Mouse (Mus musculus) ES-Bruce4 (cell line): ENCODE data around the gene Ccdc33. TPM values are rescaled to one million over a fixed set of nuclear protein-coding genes. Genes with fewer than 3 reads are reported as not detected.

Source experiments
- H3K27ac ChIP-seq: 2 replicates; pipeline ENCODE4 v1.5.1; 2012; ENCODE audit warnings: low read length, inconsistent platforms; ENCODE audit not compliant: insufficient read depth
- H3K27me3 ChIP-seq: 2 replicates; pipeline ENCODE4 v1.6.1; 2012; ENCODE audit warnings: mild to moderate bottlenecking, low read length, inconsistent platforms; ENCODE audit not compliant: control insufficient read depth, poor library complexity, insufficient read depth, severe bottlenecking
- H3K36me3 ChIP-seq: 2 replicates; pipeline ENCODE4 v1.6.1; 2012; ENCODE audit warnings: inconsistent platforms, mild to moderate bottlenecking, low read length, moderate library complexity; ENCODE audit not compliant: control insufficient read depth, poor library complexity, insufficient read depth, severe bottlenecking
- H3K4me1 ChIP-seq: one replicate; pipeline ENCODE4 v1.8.1; 2011; ENCODE audit warnings: low read length; ENCODE audit not compliant: control insufficient read depth, insufficient read depth
- H3K4me3 ChIP-seq: 2 replicates; pipeline ENCODE4 v1.5.1; 2011; ENCODE audit warnings: low read depth, mild to moderate bottlenecking, low read length
- H3K9ac ChIP-seq: 2 replicates; pipeline ENCODE4 v1.6.1; 2012; ENCODE audit warnings: low read depth, mild to moderate bottlenecking, inconsistent platforms; ENCODE audit not compliant: poor library complexity, severe bottlenecking
- H3K9me3 ChIP-seq: replicated peaks from 2 replicates; pipeline ENCODE4 v1.6.1; 2012; ENCODE audit warnings: mild to moderate bottlenecking, low read length, inconsistent platforms; ENCODE audit not compliant: control insufficient read depth, poor library complexity, insufficient read depth, severe bottlenecking
- CTCF ChIP-seq: IDR thresholded peaks from one replicate; pipeline ENCODE4 v1.8.1; 2011; ENCODE audit warnings: low read depth, low read length
- EP300 ChIP-seq: IDR thresholded peaks from 2 replicates; pipeline ENCODE4 v1.6.1; 2011; ENCODE audit warnings: low read depth, low read length; ENCODE audit not compliant: insufficient read depth
- POLR2A ChIP-seq: IDR thresholded peaks from one replicate; pipeline ENCODE4 v1.8.1; 2011; ENCODE audit warnings: low read length; ENCODE audit not compliant: insufficient read depth
- polyA plus RNA-seq: library from polyadenylated mRNA; stranded (reverse); fragments of >200 nt; gene quantifications from 2 replicates; pipeline ENCODE4 v1.2.4, GENCODE M21; 2011; ENCODE audit warnings: low read depth; ENCODE audit not compliant: missing spikeins, insufficient read depth, insufficient read length

The Ccdc33 gene
- polyA plus RNA-seq, 1 experiment, result not detected

- Histone ChIP-seq H3K9ac (no peak overlapping the region), H3K36me3 (no peaks in the 10 kb centered on the region), H3K9me3 (no peaks in the 10 kb centered on the region), H3K27me3 (no peaks in the 10 kb centered on the region), H3K4me3 (no peak overlapping the region), H3K27ac (no peak overlapping the region), H3K4me1 (no peaks in the 10 kb centered on the region)
- no peak for TF ChIP-seq POLR2A
- TF ChIP-seq CTCF, result no peak
- TF ChIP-seq EP300, result no peak
These were observed 53.1 kb downstream of the Ccdc33 start for GRCm38 (mm10) chr9:58065532-58065931.

GRCm38 (mm10) chr9:58063531-58063930, 55.1 kb downstream of the Ccdc33 start, which contains the start of gene Stra6:
Gene Stra6 (plus strand): TSS chr9:58063788.
- TF ChIP-seq CTCF (no peak), EP300 (no peak), POLR2A (no peak)
- H3K4me1 ChIP-seq, result no peaks in the 10 kb centered on the region
- no peak within 1 kb of the TSS for H3K4me3 ChIP-seq
- H3K27ac ChIP-seq, result no peak within 1 kb of the TSS
- no peaks in the 10 kb centered on the region for H3K36me3 ChIP-seq
- no peaks in the 10 kb centered on the region for H3K9me3 ChIP-seq
- no peaks in the 10 kb centered on the region for H3K27me3 ChIP-seq
- no peak within 1 kb of the TSS for H3K9ac ChIP-seq

- Histone ChIP-seq H3K36me3 (no peaks in the 10 kb centered on the region), H3K9me3 (no peaks in the 10 kb centered on the region), H3K4me3 (no peak overlapping the region), H3K27ac (no peak overlapping the region), H3K4me1 (no peaks in the 10 kb centered on the region), H3K9ac (no peak overlapping the region), H3K27me3 (no peaks in the 10 kb centered on the region)
- no peak for TF ChIP-seq CTCF
- TF ChIP-seq POLR2A, result no peak
- no peak for TF ChIP-seq EP300
These were observed 57.7 kb downstream of the Ccdc33 start for GRCm38 (mm10) chr9:58060677-58061667.

GRCm38 (mm10) chr9:58059920-58060319, 58.7 kb downstream of the Ccdc33 start:
- TF ChIP-seq POLR2A, result no peak
- TF ChIP-seq CTCF, result no peak
- no peak for TF ChIP-seq EP300
- Histone ChIP-seq H3K4me3 (no peak overlapping the region), H3K36me3 (no peaks in the 10 kb centered on the region), H3K9ac (no peak overlapping the region), H3K9me3 (no peaks in the 10 kb centered on the region), H3K4me1 (no peaks in the 10 kb centered on the region), H3K27me3 (no peaks in the 10 kb centered on the region), H3K27ac (no peak overlapping the region)

GRCm38 (mm10) chr9:58055666-58056065, 63.0 kb downstream of the Ccdc33 start:
- H3K27ac ChIP-seq, result no peak overlapping the region
- no peaks in the 10 kb centered on the region for H3K36me3 ChIP-seq
- no peak overlapping the region for H3K4me3 ChIP-seq
- H3K9ac ChIP-seq, result no peak overlapping the region
- no peaks in the 10 kb centered on the region for H3K4me1 ChIP-seq
- no peak for TF ChIP-seq EP300
- no peak for TF ChIP-seq CTCF
- TF ChIP-seq POLR2A, result no peak
- no peaks in the 10 kb centered on the region for H3K9me3 ChIP-seq
- H3K27me3 ChIP-seq, result no peaks in the 10 kb centered on the region

GRCm38 (mm10) chr9:58054032-58054431, 64.6 kb downstream of the Ccdc33 start:
- Histone ChIP-seq H3K27ac (no peak overlapping the region), H3K27me3 (no peaks in the 10 kb centered on the region), H3K4me1 (no peaks in the 10 kb centered on the region), H3K9ac (no peak overlapping the region), H3K36me3 (no peaks in the 10 kb centered on the region), H3K4me3 (no peak overlapping the region), H3K9me3 (no peaks in the 10 kb centered on the region)
- no peak for TF ChIP-seq POLR2A
- TF ChIP-seq CTCF, result no peak
- no peak for TF ChIP-seq EP300
